Mouse (Mus musculus) retina, adult 2 months (tissue): Measurements from ENCODE around the gene B4galt5.

Experiments
- DNase-seq: peaks from one replicate; pipeline ENCODE4 v3.0.0-alpha.2; 2012; ENCODE audit warnings: low read depth, low spot score

Gene B4galt5

DNA sequence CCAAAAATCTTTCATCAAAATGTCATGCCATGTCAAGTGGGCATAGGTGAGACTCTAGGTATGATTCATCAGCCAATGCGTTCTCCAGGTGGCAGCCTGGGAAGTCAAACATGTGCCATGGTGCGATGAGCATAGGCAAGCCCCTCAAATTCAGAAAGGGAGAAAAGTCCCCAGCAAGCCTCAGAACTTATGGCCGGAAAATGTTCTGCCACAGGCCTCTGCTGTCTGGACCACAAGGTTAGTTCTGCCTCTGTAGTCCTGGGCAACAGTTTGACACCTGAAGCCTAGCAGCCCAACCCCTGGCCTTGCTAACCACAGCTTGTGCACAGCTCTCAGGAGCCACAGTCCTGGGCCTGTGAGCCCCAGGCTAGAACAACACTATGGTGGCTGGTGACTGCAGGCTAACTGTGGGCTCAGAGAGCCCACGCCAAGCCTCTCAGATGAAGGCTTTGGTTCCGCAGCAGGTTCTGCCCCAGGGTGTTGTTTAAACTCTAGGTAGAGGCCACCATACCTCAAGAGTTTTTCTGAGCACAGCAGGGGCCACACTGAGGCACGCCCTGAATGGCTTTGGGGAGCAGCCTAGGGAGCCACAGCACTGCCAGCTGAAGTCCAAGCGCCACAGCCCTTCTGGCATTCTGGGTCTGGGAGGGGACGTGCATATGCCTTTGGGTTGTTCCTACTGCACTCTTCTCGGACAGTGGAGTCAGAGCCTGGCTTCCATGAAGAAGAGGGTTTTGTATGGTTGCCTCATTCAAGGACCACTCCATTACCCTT, 14.5 kb upstream of the B4galt5 start:
- no peak for DNase-seq

DNA sequence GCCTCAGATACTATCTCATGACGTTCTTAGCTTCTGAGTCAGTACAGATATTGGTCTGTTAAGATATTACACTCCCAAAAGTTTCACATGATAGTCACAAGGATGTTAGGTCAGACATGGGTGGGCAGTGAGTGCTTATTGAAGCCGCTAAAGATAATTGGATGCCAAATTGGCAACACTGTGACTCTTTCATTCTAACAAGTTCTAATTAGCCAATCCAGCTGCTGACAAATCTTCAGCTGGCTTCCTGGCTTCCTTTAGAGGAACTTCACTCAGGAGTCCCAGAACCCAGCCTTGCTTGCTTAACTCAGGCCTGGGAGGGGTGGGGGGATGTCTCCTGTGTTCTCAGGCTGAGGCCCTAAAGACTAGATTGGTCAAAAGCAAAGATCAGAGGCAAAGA, 9.5 kb upstream of the B4galt5 start:
- DNase-seq = no peak

DNA sequence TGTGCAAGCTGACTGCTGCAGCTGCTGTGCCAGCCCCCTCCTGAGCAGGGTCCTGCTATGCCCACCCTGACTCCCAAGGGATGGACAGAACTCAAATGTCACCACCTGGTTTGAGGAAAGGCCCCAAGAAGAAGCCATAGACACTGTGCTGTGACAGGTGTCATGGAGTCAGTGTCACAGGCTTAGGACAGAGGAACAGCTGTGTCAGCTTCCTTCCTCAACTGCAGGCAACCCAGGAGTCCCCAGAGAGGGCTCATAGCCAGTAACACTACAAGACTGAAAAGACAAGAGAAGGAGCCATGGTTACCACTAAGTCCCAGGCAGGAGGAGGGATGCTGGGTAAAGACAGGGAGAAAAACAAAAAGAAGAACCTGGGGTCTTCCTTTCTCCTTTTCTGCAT, 7.9 kb upstream of the B4galt5 start:
- DNase-seq = no peak

DNA sequence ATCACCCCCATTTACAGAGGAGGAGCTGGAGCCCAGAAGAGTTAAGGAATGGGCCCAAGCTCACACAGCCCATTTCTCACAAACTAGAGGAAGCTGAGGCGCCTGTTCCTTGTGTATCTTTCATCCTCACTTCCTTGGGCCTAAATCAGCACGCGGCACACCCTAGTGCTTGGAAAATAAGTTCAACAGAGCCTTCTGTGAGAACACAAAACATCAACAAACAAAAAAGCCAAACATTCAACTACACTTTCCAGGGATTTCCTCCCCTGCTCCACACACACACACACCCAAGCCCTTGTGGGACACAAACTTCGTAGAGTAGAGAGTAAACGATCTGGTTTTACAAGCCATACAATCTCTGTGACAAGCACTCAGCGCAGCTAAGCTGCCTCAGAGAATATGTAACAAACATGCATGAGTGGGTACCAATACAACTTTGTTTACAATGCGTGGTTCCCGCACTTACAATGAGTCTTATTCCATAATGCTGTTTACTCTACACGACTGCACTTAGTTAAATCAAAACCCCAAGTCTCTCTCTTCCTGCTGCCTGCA, 5.7 kb upstream of the B4galt5 start:
- DNase-seq = no peak

DNA sequence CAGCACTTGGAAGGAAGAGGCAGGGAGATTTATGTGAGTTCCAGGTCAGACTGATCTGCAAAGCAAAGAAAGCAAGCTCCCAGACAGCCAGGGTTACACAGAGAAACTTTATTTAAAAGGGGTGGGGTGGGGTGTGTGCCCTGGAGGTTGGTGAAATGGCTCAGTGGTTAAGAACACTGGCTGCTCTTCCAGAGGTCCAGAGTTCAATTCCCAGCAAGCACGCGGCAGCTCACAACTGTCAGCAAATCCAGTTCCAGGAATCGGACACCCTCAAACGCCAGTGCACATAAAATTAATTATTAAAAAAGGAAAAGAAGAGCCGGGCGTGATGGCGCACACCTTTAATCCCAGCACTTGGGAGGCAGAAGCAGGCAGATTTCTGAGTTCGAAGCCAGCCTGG, 5.1 kb upstream of the B4galt5 start:
- no peak for DNase-seq

DNA sequence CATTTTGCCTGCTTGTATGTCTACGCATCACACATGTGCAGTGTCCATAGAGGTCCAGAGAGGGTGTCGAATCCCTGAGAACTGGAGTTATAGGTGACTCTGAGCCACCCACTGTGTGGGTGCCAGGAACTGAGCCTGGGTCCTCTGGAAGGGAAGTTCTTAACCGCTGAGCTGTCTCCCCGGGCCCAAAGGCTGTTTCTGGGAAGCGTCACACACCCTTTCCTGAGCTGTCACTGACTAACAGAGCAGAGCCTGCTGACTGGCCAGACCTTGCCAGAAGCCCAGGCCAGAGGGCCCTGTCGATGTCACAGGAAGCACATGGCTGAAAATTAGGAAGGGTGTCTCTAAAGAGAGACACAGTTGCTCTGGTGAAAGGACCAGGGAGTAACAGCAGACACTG, 3.5 kb upstream of the B4galt5 start:
- no peak for DNase-seq

DNA sequence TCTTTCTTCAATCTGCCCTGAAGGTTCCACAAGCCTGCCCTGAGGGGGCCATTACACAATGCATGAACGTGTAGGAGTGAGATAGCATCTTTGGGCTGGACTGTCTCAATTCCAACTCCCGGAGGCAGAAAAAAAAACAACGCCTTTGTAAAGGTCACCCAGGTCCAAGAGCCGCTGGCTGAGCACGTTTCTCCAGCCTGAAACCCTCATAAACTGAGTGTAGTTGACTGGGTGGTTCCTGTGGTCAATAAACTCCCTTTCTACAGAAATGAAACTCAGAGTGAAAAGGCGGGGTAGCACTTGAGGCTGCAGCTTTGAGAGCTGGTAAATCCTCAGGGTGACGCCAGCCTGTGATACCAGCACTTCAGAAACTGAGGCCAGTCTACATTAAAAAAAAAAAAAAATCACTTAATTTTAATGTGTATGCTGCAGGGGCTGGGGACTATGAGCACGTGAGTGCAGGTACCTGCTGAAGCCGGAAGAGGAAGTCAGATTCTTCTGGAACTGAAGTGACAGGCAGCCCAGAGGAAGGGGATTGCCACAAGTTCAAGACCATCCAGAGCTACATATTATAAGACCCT, 2.5 kb upstream of the B4galt5 start:
- no peak for DNase-seq

DNA sequence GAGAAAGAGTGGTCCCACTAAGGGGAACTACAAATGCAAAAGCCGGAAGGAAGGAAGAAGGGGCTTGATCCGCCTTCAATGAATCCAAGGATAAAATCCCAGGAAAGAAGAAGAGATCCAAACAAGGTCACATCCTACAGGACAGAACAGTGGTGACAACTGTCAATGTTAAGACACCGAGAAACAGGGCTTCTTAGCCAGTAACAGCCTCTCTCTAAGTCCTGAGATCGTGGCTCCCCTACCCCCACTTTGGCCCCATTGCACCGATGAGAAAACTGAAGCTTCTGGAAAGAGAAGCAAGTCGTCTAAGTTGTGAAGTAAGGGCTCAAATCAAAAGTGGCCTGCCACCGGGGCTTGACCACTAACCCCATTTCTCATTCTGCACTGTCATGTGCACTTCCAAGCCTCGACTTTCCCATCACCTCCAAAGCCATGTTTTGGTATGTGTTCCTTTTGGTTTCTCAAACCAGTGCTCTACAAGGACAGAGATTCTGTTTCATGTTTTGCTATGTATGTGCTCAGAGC, 1.2 kb upstream of the B4galt5 start:
- no peak for DNase-seq

DNA sequence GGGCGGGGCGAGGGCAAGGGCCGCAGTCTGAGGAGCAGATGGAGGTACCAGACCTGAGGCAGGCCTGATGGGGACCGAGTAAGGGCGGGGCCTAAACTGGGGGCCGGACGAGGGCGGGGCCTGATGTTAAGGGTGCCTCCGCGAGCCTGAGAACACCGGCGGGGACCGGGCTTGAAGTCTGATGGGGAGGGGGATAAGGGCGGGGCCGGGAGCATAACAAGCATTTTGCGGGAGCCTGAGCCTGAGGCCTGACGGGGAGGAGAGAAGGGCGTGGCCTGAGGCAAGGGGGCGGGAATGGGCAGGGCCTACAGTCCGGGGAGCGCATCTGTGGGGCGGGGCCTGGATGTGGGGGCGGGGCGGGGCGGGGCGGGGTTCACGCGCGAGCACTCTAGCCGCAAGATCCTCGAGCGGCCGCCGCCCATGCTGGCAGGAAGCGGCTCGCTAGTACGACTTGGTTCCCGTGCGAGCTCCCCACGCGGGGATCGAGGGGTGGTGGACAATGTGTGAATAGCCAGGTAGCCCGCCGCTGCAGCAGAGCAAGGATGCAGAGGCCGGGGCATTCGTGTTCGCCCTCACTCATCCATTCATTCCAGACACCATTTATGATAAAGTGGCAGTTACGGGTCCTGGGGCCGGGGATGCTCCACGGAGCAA, 427 bp upstream of the B4galt5 start:
- DNase-seq = peak; percentile 71

DNA sequence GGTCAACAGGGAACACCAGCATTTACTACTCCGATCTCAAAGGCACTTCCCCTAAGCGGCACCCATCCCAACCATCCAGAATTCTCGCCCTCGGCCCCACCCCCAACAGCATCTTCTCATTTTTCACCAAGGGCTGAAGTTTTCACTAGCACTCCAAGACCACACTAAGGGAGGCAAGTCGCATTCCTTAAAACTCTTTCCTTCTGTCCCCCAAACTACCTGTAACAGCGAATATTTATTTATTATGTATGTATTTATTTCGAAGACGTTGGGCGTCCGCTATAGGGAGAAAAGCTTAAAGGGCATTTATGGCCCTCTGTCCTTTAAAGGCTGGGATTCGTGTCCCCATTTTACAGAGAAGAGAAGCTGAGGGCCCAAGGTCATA, 1.0 kb downstream of the B4galt5 start:
- no peak for DNase-seq

DNA sequence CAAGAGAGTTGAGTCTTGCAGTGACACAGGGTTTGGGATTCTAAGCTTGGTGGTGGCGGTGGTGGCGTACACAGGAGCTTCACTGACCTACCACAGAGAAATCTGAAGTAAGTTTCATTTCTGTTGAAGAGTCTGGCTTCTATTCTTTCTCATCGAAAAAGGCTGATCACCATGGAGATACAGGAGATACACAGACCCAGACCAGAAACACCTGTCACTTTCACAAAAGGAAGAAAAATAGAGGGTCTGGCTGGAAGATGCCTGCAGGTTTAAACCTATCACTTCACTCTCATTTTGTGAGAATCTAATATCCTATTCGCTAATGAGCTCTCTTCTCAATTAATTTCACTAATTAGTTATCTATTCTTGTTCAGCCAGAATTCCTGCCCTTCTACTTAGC, 1.6 kb downstream of the B4galt5 start:
- DNase-seq = no peak

DNA sequence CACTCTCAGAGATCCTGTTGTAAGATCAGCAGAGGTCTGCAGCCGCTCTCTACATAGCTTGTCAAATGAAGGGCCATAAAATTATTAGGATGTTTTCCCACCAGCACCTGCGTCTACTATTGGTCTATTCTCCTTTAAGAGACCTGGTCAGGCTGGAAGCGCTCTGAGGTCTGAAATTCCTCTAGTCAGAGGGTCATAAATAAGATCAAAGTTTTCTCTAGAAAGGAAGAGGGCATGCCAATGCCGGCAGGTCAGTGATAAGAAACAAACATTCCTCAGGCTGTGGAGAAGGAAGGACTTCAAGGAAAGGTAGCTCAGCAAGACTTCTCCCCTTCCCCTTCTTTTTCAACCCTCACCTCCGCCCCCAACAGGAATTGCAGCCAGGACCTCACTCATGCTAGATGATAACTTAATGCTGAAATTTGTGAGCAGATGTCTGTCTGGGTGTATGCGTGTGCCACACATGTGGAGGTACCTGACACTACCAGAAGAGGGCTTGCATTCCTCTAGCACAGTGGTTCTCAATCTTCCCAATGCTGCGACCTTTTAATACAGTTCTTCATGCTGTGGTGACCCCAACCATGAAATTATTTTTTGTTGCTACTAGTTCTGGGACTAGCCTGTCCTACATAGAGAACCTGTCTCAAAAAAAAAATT, 3.3 kb downstream of the B4galt5 start:
- no peak for DNase-seq

DNA sequence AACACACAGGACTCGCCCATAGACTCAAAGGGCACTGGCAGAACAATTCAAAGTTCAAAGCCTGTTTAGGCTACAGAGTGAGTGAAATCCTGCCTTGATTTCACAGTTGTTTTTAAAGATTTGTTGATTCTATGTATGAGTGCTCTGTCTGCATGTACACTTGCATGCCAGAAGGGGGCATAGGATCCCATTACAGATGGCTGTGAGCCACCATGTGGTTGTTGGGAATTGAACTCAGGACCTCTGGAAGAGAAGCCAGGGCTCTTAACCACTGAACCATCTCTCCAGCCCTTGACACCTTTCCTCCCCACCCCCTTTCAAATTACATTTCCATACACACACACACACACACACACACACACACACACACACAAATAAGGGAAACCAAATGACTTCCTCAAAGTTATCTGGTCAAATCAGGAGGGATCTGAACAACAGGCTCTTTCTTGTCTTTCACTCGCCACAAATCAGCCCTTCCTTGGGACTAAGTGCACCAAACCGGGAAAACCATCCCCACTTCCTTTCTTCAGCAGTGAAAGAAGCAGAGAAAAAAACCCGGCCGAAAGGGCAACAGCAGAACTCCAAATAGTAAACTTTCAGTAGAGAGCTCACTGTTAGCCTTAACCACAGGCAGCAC, 4.0 kb downstream of the B4galt5 start:
- no peak for DNase-seq

DNA sequence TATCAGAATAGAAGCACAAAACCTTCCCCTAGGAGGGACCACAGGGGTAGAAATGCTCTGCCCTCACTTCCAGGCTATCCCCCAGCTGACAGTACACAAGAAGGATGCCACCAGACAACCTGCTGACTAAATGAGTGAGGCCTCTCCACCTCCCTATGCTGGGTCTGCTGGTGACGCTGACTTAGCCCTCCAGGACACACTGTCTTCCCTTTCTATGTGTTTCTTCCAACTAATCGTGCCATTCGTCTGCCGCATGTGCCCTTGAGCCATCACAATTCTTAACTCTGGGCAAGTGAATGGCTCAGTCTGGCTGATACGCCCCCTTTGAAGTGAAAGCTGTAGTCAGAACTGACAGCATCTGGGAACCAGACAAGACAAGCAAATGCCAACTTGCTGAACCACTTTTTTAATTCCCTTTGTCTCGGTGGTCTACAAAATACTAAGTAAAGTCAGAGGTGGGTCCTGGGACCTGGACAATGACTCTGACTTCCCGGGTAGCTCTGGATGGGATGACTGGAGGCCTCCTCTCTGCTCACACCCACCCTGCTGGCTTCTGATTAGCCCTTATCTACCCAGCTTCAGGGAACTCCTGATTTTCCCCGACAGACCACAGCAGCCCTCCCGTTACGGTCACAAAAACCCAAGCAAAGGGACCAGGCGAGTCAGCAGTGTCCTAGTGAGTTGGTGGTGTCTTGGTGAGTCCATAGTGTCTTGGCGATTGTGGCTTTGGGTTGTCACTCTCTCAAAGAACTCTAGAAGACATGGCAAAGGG, 5.4 kb downstream of the B4galt5 start:
- no peak for DNase-seq

DNA sequence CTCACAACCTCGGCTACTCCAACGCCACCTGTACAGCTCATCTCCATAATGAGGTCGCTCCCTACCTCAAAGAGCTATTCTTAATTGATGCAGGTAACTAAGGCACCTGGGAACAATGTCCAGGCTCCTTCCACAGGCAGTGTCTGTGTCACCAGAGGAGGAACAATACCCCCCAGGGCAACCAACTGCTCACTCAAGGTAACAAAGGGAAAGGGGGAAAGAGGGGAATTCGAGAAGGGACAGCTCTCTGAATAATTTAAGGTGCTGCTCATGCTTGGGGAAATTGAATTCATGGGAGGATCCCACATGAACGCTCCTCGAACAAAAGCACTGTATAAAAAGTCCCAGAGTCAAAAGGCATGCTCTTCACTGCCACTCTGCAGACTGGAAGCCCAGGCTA, 6.1 kb downstream of the B4galt5 start:
- no peak for DNase-seq

DNA sequence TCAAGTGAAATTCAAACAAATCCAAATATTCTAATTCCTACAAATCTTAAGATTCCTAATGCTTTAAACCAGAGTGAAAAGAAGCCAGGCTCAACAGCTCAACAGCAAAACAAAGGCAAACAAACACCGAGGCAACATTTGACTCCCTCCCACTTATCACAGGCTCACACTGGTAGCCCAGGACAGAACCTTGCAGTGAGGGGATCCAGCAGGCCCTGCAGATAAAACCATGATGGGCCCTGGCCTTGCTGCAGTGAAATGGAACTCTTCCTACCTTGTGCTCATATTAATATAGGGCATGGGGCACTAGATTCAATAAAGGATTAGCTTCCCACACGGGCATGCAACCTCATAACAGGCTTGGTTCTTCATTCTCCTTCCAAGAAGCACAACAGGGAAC, 11.4 kb downstream of the B4galt5 start:
- no peak for DNase-seq

DNA sequence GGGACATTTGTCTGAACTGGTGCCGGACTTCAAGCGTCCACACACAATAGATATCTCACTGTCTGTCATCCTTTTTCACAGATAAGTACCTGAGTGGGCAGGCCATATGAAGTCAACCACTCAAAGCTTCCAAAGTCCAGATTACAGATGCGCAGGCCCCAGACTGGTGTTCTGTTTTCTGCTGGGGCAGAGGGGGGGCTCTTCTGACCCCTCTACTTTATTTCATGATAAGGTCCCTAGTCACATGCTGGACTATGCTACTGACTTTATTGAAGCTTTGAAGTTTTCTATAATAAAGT, 11.8 kb downstream of the B4galt5 start:
- no peak for DNase-seq

DNA sequence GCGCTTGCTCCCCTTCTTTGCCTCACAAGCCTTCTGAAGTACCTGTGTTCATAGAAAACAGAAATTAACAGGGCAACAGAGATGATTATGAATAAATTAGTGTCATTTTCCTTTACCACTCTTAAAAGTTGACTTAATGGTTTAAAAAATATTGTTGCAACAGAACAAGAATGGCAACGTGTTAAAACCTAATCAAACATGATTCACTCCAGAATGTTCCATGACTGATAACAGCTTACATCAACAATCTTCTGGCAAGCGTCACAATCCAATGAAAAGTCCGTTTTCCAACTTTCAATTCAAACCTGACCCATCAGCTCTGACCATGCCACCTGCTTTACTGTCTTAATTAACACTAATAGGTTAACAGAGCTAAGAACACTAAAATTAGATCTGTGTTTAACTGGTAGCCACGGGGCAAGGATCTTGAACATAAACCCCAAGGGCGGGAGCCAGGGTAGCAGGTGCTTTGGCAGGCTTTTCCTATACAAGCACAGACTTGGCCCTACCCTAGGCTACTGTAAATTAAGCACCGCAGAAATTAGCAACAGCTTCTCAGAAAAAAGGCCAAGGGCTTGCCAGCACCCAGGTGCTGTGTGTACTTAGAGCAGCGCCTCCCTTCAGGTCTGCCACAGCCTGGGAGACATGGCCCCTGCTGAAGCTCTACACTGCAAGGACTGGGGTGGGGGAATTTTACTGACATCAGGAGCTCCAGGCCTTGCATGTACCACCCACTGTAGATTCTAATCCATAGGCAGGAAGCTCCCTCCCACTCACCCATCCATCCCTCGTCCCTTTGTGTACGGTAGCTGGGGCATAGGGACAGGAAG, 12.4 kb downstream of the B4galt5 start:
- no peak for DNase-seq

DNA sequence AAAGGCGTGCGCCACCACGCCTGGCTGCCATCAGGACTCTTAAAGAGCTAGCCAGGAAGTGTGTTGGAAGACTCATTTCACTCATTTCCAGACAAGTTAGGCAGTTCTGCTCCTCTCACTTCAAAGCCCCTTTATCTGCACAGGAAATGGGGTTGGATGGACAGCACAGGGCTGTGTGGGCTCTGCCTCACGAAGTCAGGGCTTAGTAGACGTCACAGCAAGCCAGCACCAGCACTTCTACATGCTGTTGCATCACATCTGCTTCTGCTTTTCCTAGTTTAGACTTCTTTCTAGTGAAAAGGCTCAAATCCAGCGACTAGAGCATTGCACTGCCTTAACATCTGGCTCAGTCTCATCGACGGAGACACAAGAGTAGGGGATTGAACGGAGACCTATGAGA, 13.9 kb downstream of the B4galt5 start:
- no peak for DNase-seq

DNA sequence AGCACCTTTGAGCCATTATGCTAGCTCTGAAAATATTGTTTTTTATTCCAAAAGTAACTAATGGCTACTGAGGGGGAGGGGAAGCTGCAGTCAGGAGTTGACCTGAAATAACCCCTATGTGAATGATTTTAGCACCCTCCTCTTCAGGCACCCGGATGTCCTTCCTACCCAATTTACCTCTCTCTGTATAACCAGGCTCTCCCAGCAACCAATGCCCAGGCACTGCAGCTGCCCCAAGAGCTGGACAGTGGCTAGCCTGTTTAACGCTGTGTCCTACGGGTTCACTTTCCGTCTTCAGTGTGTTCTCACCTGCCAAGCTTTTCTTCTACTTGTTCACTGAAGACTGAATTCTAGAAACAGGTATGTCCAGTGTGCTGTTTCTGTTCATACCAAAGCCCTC, 14.7 kb downstream of the B4galt5 start:
- no peak for DNase-seq
